Mouse (Mus musculus) limb, embryonic 14.5 days (tissue): Measurements from ENCODE around the gene Ap4b1. TPM values are rescaled to one million over a fixed set of nuclear protein-coding genes. Genes with fewer than 3 reads are reported as not detected.

Source experiments
- ATAC-seq: fragments of 200-750 bp; cut with Nextera tagmentation; 2 replicates; pipeline ENCODE4 v1.8.0; 2017; ENCODE audit warnings: low read depth, moderate number of reproducible peaks, moderate TSS enrichment; ENCODE audit not compliant: low FRiP score
- DNase-seq: peaks from one replicate; pipeline ENCODE4 v3.0.0-alpha.2; 2015; ENCODE audit warnings: low spot score
- H3K27ac ChIP-seq: fragments of 300-500 bp; sonication (generic); replicated peaks from 2 replicates; pipeline ENCODE4 v1.5.1; 2014; ENCODE audit warnings: low read depth, mild to moderate bottlenecking, low read length, moderate library complexity, mixed read lengths
- H3K27me3 ChIP-seq: fragments of 300-500 bp; sonication (generic); 2 replicates; pipeline ENCODE4 v1.6.1; 2014; ENCODE audit warnings: low read length, mixed read lengths; ENCODE audit not compliant: control insufficient read depth, insufficient read depth
- H3K36me3 ChIP-seq: fragments of 300-500 bp; sonication (generic); 2 replicates; pipeline ENCODE4 v1.6.1; 2014; ENCODE audit warnings: mild to moderate bottlenecking, low read length, moderate library complexity, mixed read lengths; ENCODE audit not compliant: control insufficient read depth, insufficient read depth
- H3K4me1 ChIP-seq: fragments of 300-500 bp; sonication (generic); 2 replicates; pipeline ENCODE4 v1.6.1; 2014; ENCODE audit warnings: antibody characterized with exemption, low read length, mixed read lengths; ENCODE audit not compliant: control insufficient read depth, insufficient read depth
- H3K4me2 ChIP-seq: fragments of 300-500 bp; sonication (generic); replicated peaks from 2 replicates; pipeline ENCODE4 v1.6.1; 2014; ENCODE audit warnings: low read depth, mild to moderate bottlenecking, low read length, moderate library complexity; ENCODE audit not compliant: severe bottlenecking
- H3K4me3 ChIP-seq: fragments of 300-500 bp; sonication (generic); replicated peaks from 2 replicates; pipeline ENCODE4 v1.5.1; 2014; ENCODE audit warnings: low read length
- H3K9ac ChIP-seq: fragments of 300-500 bp; sonication (generic); 2 replicates; pipeline ENCODE4 v1.6.1; 2014; ENCODE audit warnings: mild to moderate bottlenecking, low read depth, low read length, moderate library complexity; ENCODE audit not compliant: severe bottlenecking
- H3K9me3 ChIP-seq: fragments of 300-500 bp; sonication (generic); 2 replicates; pipeline ENCODE4 v1.6.1; 2016; ENCODE audit warnings: low read length; ENCODE audit not compliant: control insufficient read depth
- POLR2A ChIP-seq: fragments of 200-500 bp; IDR thresholded peaks from 2 replicates; pipeline ENCODE4 v1.8.0; 2012; ENCODE audit warnings: inconsistent platforms, mild to moderate bottlenecking, moderate library complexity, borderline replicate concordance; ENCODE audit not compliant: insufficient read depth, insufficient read length; ENCODE audit errors: extremely low read depth
- WGBS: fragments of 180-500 bp; shearing (Covaris S2); extraction: QIAGEN DNeasy Blood & Tissue Kit; methylation state at CpG from one replicate; pipeline ENCODE4 v1.1.7; 2014; 5-methylcytosine and 5-hydroxymethylcytosine counted together
- polyA plus RNA-seq, 2 experiments: library from polyadenylated mRNA; depleted of rRNA in 1 of 2; stranded (reverse) in 1 of 2; unstranded in 1 of 2; fragments of >200 nt; fragmentation: Nextera tagmentation in 1 of 2; extraction: Ambion mirVana in 1 of 2; gene quantifications; 2 replicates each; pipeline versions ENCODE4 v1.2.1 to v1.2.3; 2012 to 2014

The Ap4b1 gene
- polyA plus RNA-seq, 2 experiments: 22.9 to 27.0 TPM

DNA sequence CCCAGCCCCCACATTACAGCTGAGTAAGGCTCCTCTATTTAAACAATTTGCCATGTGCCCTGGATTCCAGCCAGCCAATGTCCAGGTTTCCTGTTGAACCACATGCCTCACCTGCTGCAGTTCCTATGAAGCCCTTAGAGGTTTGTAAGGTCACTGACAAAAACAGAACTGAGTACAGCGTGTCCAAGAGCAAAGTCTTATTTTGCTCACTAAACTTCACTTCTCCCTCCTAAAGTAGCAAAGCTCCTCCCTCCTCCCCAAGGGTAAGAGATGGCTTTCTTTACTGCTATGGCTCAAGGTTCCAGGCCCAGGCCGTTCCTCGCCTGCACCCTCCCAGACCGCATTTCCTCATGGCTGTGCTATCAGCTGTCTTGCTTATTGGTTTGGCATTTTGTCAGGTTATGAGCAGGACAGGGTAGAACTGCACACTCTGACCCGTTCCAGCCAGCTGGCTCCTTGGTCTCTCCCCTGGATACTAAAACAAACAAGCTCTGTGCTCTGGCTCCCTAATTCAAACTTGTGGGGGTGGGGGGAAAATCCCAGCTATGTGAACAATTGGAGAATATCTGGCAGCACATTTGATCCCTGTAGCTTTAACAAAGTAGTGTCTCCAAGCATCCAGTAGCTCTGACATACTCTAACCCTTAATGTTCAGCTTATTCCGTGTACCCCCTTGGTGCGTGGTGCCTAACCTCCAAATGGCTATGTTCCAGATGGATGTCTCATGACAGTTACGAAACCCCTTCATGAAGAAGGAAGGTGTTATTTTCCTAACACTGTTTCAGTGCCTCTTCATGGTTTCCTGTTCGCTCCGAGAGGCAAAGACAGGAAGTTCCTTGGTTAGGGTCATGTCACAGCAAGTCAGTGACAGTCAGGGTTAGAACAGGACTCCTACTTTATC, 7.4 kb upstream of the Ap4b1 start:
- DNase-seq (peak; percentile 22), ATAC-seq (peak; percentile 63)
- Histone ChIP-seq H3K4me3 (no peak overlapping the region), H3K4me1 (no peaks in the 10 kb centered on the region), H3K27ac (peak overlapping the region; percentile 15), H3K9ac (no peak overlapping the region), H3K27me3 (no peaks in the 10 kb centered on the region), H3K36me3 (peaks cover 43% of the 10 kb centered on the region), H3K4me2 (no peak overlapping the region), H3K9me3 (no peaks in the 10 kb centered on the region)
- no peak for TF ChIP-seq POLR2A
- 78% methylated on average over 10 of the region's 10 CpGs for WGBS

DNA sequence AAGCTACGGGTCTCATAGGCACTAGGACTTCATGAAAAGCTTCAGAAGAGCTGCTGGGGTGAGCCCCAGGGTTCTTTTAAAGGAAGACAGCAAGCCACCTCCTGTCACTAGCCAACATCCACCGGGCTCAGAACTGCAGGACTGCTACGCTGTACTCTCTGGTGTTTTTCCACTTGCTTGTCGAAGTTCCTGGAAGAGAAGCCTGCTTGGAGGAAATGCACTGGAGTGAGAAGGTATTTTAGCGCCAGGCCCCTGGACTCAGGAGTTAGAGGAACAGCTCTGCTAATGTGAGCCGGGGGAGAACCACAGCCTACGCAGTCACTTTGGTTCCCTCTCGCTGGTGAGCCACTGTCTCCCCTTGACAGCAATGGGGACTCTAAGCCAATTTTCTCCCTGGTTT, 6.5 kb upstream of the Ap4b1 start:
- Histone ChIP-seq H3K9ac (no peak overlapping the region), H3K36me3 (peaks cover 45% of the 10 kb centered on the region), H3K27me3 (no peaks in the 10 kb centered on the region), H3K27ac (no peak overlapping the region), H3K4me1 (no peaks in the 10 kb centered on the region), H3K4me3 (no peak overlapping the region), H3K9me3 (no peaks in the 10 kb centered on the region), H3K4me2 (no peak overlapping the region)
- ATAC-seq: no peak
- DNase-seq: no peak
- WGBS: 85% methylated on average over 8 of the region's 8 CpGs
- TF ChIP-seq POLR2A: no peak

DNA sequence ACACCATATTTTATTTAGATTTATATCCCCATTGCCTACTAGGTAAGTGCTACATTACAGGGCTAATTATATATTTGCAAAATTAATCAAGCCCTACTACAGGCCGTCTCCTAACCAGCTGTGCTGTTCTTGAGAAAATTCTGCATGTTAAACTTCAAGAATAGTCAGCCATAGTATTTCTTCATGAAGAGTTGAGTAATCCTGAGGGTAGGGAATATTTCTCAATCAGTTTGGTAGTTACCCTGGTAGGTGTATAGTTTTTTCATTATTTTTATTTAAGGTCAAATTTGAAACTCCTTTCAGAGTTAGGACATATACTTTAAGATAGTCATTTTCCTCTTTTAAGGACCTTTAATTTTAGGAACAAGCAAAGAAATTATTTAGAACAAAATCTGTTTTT, 3.6 kb upstream of the Ap4b1 start:
- H3K4me2 ChIP-seq: no peak overlapping the region
- 88% methylated on average over 1 of the region's 1 CpGs for WGBS
- H3K9ac ChIP-seq: no peak overlapping the region
- no peaks in the 10 kb centered on the region for H3K27me3 ChIP-seq
- no peak overlapping the region for H3K27ac ChIP-seq
- ATAC-seq: no peak
- H3K9me3 ChIP-seq: no peaks in the 10 kb centered on the region
- H3K4me1 ChIP-seq: peaks cover 7% of the 10 kb centered on the region
- no peak for DNase-seq
- peaks cover 45% of the 10 kb centered on the region for H3K36me3 ChIP-seq
- no peak for TF ChIP-seq POLR2A
- no peak overlapping the region for H3K4me3 ChIP-seq

DNA sequence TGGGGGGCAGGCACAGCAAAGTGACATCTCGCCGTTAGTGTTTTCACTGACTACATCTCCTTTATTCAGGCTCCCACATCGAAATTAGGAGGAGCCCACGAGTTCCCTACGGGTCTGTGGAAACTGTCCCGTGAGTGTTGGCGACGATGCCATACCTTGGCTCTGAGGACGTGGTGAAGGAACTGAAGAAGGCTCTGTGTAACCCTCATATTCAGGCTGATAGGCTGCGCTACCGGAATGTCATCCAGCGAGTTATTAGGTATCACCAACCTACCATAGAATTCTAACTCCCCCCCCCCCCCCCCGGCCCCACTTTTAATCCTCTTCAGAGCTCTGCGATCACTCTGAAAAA, 455 bp downstream of the Ap4b1 start:
- peak overlapping the region; percentile 79 for H3K27ac ChIP-seq
- H3K4me3 ChIP-seq: peak overlapping the region; percentile 84
- H3K27me3 ChIP-seq: no peaks in the 10 kb centered on the region
- H3K9me3 ChIP-seq: no peaks in the 10 kb centered on the region
- peaks cover 38% of the 10 kb centered on the region for H3K36me3 ChIP-seq
- peak overlapping the region; percentile 75 for H3K4me2 ChIP-seq
- WGBS: under 1% methylated on average over 14 of the region's 14 CpGs
- H3K4me1 ChIP-seq: peaks cover 7% of the 10 kb centered on the region
- peak; percentile 31 for ATAC-seq
- DNase-seq: no peak
- H3K9ac ChIP-seq: peak overlapping the region; percentile 78
- TF ChIP-seq POLR2A: no peak

DNA sequence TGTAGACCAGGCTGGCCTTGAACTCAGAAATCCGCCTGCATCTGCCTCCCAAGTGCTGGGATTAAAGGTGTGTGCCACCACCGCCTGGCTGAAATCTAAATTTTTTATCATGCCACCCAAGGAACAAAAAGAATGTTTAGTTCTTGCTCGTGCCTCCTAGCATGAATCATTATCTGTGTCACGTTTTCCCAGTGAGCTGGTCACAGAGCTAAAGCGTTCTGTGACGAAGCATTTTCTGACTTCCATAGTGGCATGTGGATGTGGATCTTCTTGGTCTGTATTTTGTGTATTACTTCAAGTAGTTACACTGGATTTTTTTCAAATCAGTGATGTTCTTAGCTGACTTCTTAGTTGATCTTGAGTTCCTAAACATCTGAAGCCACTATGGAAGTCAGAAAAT, 1.6 kb downstream of the Ap4b1 start:
- H3K27ac ChIP-seq: no peak overlapping the region
- H3K9ac ChIP-seq: no peak overlapping the region
- WGBS: 90% methylated on average over 6 of the region's 6 CpGs
- H3K4me3 ChIP-seq: no peak overlapping the region
- H3K4me1 ChIP-seq: peaks cover 7% of the 10 kb centered on the region
- H3K36me3 ChIP-seq: peaks cover 37% of the 10 kb centered on the region
- no peak for TF ChIP-seq POLR2A
- no peaks in the 10 kb centered on the region for H3K9me3 ChIP-seq
- DNase-seq (no peak), ATAC-seq (no peak)
- H3K27me3 ChIP-seq: no peaks in the 10 kb centered on the region
- H3K4me2 ChIP-seq: no peak overlapping the region
